Mouse (Mus musculus): ENCODE data around the gene Atf6. TPM values are rescaled to one million over a fixed set of nuclear protein-coding genes. Genes with fewer than 3 reads are reported as not detected.

Gene Atf6
- total and polyA plus RNA-seq, 3 experiments = 33.8 to 47.0 (median 35.3) TPM

DNA sequence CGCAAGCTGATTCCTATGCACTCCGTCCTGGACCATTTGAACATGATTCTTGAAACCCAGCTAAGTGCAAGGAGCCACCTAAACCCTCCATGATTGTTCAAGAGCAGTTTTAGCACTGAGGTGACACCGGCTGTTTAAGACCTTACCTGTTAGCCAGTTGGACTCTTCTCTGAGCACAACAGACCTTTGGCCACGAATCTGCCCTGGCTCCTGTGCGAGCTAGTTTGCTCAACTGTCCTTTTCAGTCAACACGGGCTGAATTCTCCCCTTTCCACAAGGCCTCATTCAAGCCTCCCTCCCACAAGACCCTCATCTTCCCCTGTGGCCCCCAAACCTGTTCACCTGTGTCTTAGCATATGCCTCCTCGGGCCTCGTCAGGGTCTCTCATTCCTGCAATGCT lies 170.6 kb downstream of the Atf6 start:
- no peaks in the 10 kb centered on the region for H3K27me3 ChIP-seq (replicated peaks)
- no peak overlapping the region for H3K4me3 ChIP-seq (replicated peaks in 1 of 3; ENCODE audit: low read depth in 2 of 3, low read length in 2 of 3, poor library complexity in 1 of 3)
- H3K27ac ChIP-seq (ENCODE audit: insufficient read depth, low read depth) = no peak overlapping the region
- no peak overlapping the region for H3K4me2 ChIP-seq (ENCODE audit: insufficient read depth, low read depth, poor library complexity, severe bottlenecking)
- H3K9ac ChIP-seq (ENCODE audit: insufficient read depth, low read depth) = no peak overlapping the region
- in situ Hi-C loops (cut with MboI; ENCODE audit: low pct_ligation_motif_present, low pct_unique_long_range_greater_than_20kb, low sequenced_read_pairs) = no loop called here
- no peaks in the 10 kb centered on the region for H3K36me3 ChIP-seq (replicated peaks in 1 of 2; ENCODE audit: control insufficient read depth in 1 of 2, insufficient read depth in 1 of 2, low read length in 1 of 2)
- peaks cover 20 to 37% of the 10 kb centered on the region in 2 experiments for H3K4me1 ChIP-seq (ENCODE audit: control insufficient read depth in 1 of 2, insufficient read depth in 2 of 2)
- no peaks in the 10 kb centered on the region for H3K79me2 ChIP-seq (replicated peaks; ENCODE audit: control insufficient read depth, extremely low read depth, insufficient read depth, poor library complexity, severe bottlenecking)
- TF ChIP-seq TCF12 (IDR thresholded peaks at IDR 0.05; ENCODE audit: low read depth, low read length) = no peak
- dilution Hi-C loops (cut with MboI; ENCODE audit: extremely low pct_ligation_motif_present, extremely low pct_unique_long_range_greater_than_20kb, low sequenced_read_pairs) = no loop called here
- no peaks in the 10 kb centered on the region for H3K9me3 ChIP-seq (replicated peaks; ENCODE audit: low read length)
- DNase-seq (ENCODE audit: extremely low read depth) = no peak

DNA sequence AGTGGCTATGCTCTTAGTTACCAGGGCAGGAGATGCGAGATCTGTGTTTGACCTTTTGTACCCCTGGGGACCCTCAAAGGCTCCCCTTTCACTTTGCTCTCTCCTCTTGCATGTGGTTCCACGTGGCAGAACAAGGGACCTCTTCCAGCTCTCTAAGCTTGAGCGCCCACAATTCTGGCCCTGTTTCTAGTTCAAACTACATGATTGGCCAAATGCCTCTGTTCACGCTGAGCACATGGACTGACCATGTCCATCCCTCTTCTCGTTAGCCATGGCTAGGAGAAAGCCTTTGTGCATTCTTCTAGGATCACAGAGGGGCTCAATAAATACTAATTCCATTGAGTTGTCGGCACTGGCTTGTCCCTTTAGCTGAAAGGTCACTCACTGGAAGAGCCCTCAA lies 172.2 kb downstream of the Atf6 start:
- TF ChIP-seq ZKSCAN1 (IDR thresholded peaks at IDR 0.05; ENCODE audit: borderline replicate concordance, low read depth, low read length) (no peak), MEF2A (IDR thresholded peaks at IDR 0.05; ENCODE audit: borderline replicate concordance, low read depth, low read length) (no peak), MAFK (IDR thresholded peaks at IDR 0.05; ENCODE audit: insufficient replicate concordance, low read length) (no peak), EP300 (IDR thresholded peaks at IDR 0.05; ENCODE audit: low read length) (no peak), RAD21 (IDR thresholded peaks at IDR 0.05; ENCODE audit: low read depth, low read length) (no peak), JUN (IDR thresholded peaks at IDR 0.05; ENCODE audit: insufficient read depth, low read depth, low read length) (no peak), POLR2AphosphoS2 (IDR thresholded peaks at IDR 0.05; ENCODE audit: low read depth, low read length) (no peak), ZMIZ1 (IDR thresholded peaks at IDR 0.05; ENCODE audit: low read depth, low read length) (no peak), ZC3H11A (IDR thresholded peaks at IDR 0.05; ENCODE audit: low read depth, low read length) (no peak), USF2 (conservative IDR thresholded peaks at IDR 0.05; ENCODE audit: low read depth, low read length) (no peak), HCFC1 (IDR thresholded peaks at IDR 0.05; ENCODE audit: low read depth, low read length) (no peak), NELFE (IDR thresholded peaks at IDR 0.05; ENCODE audit: low read depth, low read length) (no peak), SMC3 (IDR thresholded peaks at IDR 0.05; ENCODE audit: low read depth, low read length) (no peak), KAT2A (IDR thresholded peaks at IDR 0.05; ENCODE audit: insufficient replicate concordance, low read length) (no peak)

More for the DNA sequence above, 172.2 kb downstream of the Atf6 start:
- dilution Hi-C loops (cut with MboI; ENCODE audit: extremely low pct_ligation_motif_present, extremely low pct_unique_long_range_greater_than_20kb, low sequenced_read_pairs) (no loop called here), in situ Hi-C loops (cut with MboI; ENCODE audit: low pct_ligation_motif_present, low pct_unique_long_range_greater_than_20kb, low sequenced_read_pairs) (no loop called here)
- Histone ChIP-seq H3K27me3 (replicated peaks) (no peaks in the 10 kb centered on the region), H3K9me3 (replicated peaks; ENCODE audit: low read length) (no peaks in the 10 kb centered on the region), H3K27ac (ENCODE audit: insufficient read depth, low read depth) (no peak overlapping the region), H3K9ac (ENCODE audit: insufficient read depth, low read depth) (no peak overlapping the region), H3K36me3 (replicated peaks in 1 of 2; ENCODE audit: control insufficient read depth in 1 of 2, insufficient read depth in 1 of 2, low read length in 1 of 2) (no peaks in the 10 kb centered on the region), H3K4me1 (ENCODE audit: control insufficient read depth in 1 of 2, insufficient read depth in 2 of 2) (peaks cover 8 to 21% of the 10 kb centered on the region in 2 experiments), H3K4me3 (replicated peaks in 1 of 3; ENCODE audit: low read depth in 2 of 3, low read length in 2 of 3, poor library complexity in 1 of 3) (no peak overlapping the region), H3K79me2 (replicated peaks; ENCODE audit: control insufficient read depth, extremely low read depth, insufficient read depth, poor library complexity, severe bottlenecking) (no peaks in the 10 kb centered on the region), H3K4me2 (ENCODE audit: insufficient read depth, low read depth, poor library complexity, severe bottlenecking) (no peak overlapping the region)
- DNase-seq (ENCODE audit: extremely low read depth) = no peak
